Mouse (Mus musculus): ENCODE measurements around the gene Fignl1. TPM values are rescaled to one million over a fixed set of nuclear protein-coding genes. Genes with fewer than 3 reads are reported as not detected.

The Fignl1 gene
- total RNA-seq, 2 experiments from 2014 or later = 18.7 to 19.9 TPM

DNA sequence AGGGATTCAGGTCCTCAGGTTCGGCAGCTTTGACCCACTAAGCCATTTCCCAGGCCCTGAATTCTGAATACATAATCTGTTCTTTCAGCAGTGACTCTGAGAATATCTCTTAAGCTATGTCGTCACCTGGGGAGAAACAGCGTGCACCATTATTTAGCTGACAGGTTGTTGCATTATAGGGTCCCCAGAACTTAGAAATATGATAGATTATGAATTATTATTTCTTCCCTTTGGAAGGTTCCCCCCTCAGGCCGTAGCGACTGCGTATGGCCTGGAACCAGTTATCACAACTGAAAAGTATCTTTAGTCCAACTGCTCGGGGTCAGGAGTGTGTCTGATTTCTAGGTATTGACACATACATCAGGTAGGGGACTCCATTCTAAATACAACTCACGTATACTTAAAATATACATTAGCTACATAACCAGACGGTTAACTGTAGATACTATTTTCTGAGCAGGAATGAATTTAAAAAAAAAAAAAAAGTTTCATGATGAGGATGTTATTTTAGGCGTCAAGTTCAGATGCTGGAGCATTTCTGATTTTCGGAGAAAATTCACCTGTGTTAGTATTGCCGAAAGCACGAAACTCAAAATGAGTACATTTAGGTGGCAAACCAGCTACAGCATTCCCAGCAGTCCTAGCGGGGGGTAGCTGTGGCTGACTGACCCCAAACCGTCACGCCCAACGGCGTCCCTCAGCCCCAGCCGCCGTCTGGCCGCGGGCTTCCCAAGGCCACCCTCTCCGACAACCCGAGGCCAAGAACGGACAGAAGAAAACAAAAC is 535 bp downstream of the Fignl1 start:
- no peak for DNase-seq

DNA sequence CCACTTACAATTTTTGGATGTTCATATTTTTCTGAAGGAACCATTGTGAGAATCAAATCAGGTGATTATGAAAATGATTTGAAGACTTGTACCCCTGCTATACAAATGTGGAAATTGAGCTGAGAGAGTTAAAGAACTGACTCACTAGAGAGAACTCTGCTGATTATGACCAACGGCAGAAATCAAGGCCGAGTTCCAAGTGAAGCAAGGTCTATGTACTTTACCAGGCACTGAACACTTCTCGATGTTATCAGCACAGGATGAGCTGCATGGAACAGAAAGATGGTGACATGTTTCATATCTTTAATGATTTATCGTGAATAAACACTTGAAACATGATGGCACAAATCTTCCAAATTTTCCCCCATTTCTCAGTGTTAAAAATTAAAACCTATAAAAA is 2.8 kb downstream of the Fignl1 start:
- no peak for DNase-seq

DNA sequence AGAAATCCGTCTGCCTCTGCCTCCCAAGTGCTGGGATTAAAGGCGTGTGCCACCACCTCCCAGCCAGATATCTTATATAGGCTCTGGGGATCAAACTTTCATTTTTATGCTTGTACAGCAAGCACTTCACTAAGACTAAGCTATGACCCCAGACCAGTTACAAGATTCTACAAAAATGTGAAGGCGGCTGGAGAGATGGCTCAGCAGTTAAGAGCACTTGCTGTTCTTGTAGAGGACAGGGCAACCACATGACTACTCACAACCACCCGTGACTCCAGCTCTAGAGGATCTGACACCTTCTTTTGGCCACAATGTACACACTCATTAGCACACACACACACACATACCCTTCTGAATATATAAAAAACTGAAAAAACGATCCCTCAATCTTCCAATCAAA is 4.3 kb downstream of the Fignl1 start:
- no peak for DNase-seq

DNA sequence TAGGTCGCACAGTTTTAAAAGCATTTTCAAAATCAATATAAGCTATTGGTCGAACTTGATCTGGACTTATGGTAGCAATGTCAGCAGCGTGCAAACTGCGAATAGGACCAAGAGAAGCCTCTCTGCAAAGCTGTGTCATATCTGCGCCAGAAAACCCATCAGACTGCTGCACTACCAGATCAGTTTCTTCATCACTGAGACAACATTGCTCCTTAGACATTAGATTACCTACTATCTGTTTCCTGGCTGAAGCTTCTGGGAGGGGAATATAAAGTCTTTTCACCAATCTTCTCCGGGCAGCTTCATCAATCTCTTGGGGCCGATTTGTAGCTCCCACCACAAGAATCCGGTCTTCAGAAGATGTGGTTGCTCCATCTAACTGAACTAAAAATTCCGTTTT is 7.7 kb downstream of the Fignl1 start:
- DNase-seq = no peak

DNA sequence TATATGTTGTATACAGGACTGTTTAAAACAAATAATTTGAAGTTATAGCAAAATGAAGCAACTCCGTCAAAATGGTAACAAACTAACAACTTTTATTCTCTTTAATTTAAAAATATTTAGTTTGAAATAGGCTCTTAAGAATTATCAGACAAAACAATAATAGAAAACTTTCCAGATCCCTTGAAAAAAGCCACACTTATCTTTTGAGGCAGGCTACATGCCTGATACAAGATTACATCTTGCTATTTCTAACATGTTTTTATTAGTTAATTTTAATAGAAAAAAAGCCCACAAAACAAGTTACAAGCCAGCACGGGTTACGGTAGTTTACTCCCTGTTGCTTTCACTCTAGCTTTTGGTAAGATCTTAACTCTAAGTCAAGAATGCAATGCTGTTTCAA is 8.5 kb downstream of the Fignl1 start:
- no peak for DNase-seq

DNA sequence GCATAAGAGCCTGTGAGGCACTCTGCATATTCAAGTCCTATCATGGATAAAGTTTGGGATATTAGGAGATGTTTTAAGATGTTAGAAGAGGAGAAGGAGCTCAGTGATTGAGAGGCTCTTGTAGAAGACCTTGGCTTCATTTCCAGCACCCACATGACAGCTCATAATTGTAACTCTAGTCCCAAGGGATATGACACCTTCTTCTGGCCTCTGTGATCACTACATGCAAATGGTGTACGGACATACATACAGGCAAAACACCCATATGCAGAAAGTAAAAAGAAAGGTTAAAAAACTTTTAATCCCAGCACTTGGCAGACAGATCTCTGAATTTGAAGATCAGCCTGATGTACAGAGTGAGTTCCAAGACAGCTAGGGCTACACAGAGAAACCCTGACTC is 10.1 kb downstream of the Fignl1 start:
- DNase-seq = no peak

DNA sequence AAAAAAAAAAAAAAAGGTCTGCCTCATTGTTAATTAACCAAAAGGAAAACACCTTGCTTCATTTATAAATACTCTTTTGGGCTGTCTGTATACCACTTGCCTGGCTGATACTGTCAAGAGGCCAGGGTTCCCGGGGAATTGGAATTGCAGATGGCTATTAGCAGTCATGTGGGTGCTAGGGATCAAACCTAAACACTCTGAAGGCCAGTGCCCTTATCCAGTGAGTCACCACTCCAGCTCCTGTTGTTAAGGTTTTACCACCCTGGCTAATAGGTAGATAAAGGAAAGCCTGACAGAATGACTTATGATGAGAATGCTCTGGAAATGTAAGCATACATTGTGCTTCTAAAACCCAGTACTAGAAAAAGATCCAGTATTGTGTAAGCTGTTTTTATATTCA is 14.1 kb downstream of the Fignl1 start:
- DNase-seq = no peak

DNA sequence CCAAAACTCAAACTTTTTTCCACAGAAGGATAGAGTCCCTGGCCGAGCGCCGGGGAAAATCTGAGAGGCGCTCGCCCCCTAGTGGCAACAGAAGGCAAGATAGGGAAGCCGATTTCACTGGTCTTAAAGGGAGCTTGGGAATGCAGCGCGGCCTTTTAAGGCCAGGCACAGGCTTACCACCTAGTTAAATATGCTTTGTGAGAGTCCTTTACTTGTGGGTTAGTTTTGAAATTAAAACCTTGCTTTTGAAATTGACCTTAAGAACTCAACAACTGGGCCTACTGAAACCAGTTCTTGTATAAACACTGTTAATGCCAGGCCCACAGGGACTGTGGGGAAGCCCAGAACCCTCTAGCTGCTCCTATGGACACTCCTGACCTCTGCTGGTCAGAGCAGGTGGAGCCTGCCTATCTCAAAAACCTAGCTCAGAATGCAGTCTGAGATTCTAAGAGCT is 20.2 kb downstream of the Fignl1 start:
- DNase-seq = peak; percentile 84

DNA sequence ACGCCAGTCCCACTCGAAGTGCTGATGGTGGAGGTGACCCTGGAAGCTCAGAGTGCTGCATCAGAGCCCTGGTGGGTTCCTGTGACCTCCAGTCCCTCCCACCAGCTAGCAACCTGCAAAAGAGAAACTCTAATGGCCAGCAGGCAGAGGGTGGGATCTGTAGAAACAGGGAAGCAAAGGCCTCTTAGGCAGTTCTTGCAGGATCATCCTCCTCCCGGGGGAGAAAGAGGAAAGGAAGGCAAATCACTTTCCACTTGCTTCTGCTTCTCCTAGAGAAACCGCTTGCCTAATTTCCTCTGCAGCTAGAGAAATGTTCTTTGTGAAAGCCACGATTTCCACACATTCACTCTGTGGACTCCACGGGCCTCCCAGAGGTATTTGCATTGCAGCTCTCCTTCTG is 23.3 kb downstream of the Fignl1 start:
- no peak for DNase-seq

DNA sequence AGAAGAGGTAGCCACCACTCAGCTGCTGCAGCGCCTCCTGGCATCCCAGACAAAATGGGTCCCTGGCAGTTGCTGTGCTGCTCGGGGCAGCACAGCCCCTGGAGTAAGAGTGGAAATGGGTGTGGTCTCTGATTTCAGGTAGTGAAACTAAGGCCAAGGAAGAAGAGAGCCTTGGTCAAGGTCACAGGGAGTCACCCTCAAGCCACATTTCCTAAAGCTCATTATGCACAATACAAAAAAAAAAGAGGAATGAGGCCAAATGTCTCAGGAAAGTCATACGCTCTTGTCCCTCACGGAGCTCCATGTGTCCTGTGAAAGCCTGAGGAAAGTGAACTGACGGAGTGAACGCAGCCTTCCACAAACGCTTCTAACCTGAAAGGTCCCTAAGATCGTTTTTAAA is 27.0 kb downstream of the Fignl1 start:
- DNase-seq = no peak

DNA sequence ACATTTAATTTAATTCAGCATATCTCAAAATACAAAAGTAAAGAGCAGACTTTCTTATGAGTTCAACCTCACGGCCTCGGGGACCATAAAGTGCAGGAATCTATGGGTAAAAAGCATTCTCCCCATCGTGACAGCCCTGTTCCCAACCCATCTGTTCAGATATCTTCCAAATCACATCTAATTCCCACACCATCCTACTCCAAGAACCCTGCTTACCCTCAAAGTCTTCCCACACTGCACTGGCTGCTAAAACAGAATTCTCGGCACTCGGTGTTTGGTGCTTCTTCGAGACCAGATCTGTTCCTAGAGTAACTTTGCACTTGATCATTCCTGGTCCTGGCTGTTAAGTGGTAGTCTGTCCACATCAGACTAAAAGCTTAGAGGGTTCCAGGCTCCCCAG is 30.4 kb downstream of the Fignl1 start:
- DNase-seq = no peak

DNA sequence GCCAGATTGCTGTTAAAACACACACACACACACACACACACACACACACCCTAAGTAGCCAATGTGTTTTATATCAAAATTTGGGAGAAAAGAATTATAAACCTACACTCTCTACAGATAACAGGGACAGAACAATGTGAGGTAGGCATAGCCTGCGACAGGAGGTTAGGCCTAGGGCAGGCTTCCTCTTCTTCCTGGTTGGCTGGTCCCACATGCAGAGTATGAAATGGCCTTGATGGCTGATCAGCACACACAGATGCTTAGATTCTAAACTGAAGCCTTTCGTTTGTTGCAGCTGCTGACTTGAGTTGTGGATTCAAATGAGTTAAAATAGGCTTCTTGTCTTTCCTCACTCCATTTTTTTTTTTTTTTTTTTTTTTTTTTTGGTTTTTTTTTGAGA is 31.0 kb downstream of the Fignl1 start:
- DNase-seq = no peak

DNA sequence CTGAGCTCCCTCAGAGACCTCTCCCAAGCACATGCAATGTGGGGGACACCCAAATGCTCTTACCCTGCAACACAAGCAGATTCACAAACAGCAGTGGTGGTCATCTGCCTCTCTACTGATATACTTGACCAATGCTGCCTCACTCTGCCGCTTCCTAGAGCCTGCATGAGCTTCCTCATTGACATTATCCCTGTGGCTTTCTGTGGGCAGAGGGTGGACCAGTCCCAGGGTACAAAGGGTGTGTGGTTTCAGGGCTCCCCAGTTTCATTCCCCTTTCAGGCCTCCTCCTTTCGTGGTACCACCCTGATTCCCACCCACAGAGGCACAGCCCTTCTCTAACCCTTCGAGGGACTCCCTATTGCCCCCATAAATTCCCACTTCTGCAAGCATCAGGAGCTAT is 31.5 kb downstream of the Fignl1 start:
- DNase-seq = no peak

DNA sequence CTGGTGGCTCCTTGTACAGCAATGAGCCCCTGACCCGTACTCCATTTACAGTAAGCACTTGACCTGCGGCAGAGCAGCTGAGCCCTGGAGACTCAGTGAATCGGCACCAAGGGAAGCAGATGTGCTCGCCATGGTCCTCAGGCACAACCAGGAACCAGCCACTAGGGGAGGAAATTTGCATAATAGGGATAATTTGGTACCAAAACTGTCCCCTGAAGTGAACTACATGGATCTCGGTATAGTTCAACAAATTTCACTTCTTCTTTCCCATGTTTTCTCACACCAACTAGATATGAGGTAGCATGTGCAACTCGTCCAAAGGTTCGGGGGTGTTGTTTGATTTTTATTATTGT is 32.0 kb downstream of the Fignl1 start:
- DNase-seq = no peak

DNA sequence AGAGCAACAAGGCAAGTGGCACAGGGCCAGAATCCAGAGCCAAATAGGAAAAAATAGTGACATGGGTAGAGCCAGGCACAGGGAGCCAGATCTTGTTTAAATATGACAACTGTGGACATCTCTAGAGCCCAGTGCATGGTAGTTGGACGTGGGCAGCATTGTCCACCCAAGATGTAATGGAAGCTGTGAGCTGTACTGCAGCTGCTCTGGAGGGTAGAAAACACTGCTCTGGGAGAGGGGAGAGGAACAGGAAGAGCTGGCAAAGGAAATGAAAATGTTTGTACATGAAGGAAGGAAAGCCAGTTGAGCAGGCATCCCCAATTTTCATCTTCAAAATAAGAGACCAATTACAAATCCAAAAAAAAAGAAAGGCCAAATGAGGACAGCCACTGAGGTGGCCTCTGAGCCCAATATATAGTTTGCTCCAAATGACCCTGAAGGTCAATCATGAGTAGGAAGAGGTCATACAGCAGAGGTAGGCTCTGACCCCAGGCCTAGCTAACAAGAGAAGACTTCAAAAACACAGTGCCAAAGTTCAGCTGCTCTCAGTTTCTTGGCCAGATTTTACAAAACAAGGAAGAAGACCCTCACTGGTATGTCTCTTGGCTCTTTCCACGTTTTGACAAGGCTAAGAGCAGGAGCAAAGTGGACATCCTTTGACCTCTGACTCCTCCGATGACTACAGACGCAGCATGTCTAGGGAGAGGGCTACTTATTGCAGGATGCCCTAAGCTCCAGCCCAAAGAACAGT is 32.5 kb downstream of the Fignl1 start:
- no peak for DNase-seq

DNA sequence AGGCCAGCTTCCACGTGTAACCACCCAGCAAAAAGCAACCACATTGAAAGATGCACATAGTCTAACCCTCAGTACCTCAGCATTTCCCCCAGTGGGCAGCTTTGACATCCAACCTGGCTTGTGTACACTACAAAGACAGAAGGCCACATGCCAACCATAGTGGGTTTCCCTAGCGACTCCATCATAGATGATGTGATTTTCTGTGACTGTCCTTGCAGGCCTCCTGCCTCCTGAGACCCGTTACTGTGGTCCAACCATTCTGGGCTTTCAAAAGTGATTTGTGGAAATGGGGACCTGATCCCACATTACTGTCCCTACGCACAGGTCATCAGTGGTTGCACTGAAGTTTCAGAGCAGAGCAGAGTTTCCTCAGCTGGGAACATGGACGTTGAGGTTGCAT is 33.9 kb downstream of the Fignl1 start:
- no peak for DNase-seq

DNA sequence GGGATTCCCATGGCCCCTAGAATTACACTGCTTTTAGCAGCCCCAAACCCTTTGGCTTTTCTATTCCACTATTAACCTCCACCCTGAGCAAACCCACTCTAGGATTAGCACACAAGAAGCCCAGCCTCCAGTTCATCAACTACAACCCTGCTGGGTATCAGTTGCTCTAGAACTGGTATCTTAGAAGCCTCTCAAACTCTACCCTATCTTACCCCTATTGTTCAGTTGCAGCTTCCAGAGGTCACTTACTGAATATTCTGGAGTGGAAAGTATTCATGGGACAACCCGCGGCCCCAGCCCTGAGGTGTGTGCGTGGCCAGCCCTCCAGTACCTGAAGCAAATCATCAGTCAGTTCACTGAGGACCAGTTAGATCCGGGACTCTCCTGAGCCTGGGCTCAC is 34.4 kb downstream of the Fignl1 start:
- no peak for DNase-seq

DNA sequence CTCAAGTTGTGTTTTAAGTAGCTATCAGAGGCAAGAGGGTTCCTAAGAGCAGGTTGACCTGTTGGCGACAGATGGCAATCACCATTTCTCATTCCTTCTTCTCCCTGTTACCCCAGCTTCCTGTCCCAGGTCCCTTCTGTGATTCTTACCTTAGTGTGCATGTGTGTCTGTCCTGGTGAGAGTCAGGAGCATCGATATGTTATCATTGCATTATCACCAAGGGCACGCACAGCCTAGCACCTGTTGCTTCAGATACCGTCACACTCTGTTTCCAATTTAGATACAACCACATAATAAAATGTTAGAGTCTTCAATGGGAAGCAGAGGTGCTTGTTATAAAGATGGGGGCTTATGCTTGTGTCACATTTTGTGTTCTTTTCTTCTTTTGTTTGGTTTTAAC is 36.6 kb downstream of the Fignl1 start:
- no peak for DNase-seq

DNA sequence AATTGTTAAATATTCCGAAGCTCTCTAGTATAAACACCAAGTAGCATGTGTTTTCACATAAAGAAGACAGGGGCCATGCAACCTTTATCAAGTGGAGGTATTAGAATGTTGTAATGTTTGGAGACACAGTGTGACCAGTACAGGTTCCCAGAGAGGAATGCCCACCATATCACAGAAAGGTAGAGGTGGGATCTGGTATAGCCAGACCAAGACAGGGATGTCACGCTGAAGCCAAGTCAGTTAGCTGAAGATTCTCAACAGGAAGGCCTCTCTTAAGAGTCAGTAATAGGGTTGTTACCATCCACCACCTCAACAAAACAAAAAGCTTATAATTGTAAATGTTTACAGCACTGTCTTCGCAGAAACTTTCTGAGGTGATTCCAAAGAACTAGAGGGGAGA is 38.1 kb downstream of the Fignl1 start:
- no peak for DNase-seq

DNA sequence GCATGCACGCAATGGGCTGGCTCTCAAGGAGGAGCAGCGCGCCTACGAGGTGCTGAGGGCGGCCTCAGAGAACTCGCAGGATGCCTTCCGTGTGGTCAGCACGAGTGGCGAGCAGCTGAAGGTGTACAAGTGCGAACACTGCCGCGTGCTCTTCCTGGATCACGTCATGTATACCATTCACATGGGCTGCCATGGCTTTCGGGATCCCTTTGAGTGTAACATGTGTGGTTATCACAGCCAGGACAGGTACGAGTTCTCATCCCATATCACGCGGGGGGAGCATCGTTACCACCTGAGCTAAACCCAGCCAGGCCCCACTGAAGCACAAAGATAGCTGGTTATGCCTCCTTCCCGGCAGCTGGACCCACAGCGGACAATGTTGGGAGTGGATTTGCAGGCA is 39.5 kb downstream of the Fignl1 start:
- no peak for DNase-seq

DNA sequence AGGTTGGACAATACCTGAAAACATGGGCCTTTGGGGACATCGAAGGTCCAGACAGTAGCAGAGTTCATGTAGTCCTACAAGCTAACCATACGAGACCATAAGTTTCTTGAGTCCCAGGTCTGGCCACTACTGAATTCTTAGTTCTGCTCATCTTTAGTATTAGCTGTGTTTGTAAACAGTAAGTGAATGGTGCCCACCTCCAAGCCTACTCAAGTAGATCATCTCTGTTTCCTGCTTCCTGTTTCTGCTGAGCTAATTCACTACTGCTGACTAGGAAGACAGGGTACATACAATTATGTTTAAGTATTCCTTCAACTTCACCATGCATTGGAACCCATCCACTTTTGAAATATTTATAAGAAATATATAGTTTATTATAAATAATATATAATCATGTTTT is 40.7 kb downstream of the Fignl1 start:
- no peak for DNase-seq

DNA sequence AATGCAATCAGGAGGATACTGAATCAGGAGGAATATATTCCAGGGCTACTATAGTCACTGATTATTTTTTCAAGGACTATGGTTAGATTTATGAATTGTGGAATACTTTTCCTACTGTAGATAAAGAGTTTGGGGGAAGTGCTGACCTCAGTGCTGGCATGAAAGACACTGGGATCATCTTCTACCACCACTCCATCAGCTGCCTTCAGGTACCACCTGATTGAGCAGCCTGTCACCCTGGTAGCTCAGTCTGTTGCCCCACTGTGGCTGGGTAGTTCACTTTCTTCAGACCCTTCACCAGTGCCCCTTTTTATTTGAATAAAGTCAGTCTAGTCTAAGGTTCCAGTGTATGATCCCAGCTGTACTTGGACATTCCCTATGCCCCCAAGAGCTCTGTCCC is 42.0 kb downstream of the Fignl1 start:
- DNase-seq = no peak

DNA sequence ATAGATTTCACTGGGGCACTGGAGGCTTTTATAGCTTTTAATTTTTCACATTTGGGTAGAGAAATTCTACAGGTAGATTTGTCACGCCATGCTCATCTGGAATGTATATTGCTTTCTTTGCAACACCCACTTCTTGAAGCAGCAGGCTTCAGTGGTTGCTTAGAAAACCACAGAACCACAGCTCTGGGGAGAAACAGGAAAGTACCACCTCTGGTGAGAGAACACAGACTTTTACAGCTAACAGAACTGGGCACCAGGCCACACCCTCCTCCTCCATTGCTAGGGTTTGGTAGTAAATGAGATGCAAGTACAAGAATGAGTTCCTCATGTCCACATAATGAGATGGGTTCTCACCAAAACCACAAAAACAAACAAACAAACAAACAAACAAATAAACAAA is 42.7 kb downstream of the Fignl1 start:
- DNase-seq = no peak

DNA sequence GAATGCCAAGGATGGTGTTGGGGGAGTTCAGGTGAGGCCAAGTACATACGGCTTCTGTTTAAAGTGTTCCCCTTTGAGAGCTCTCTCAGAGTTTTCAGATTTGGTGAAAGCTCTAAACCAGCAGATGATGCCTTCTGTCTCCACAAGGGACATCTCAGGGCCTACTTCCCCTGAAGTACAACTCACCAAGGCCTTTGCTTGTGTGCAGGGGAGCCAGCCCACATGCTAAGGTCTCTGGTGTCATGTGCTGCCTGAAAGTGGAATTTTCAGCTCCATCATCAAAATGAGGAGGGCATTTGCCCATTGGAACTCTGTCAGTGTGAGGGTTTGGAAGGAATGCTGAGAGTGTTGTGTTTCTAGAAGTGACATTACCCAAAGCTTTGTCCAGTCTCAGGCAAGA is 43.3 kb downstream of the Fignl1 start:
- no peak for DNase-seq

All from heart, postnatal 4 days (tissue).